Mouse (Mus musculus) liver, adult 2 months (tissue): ENCODE results near the gene Zbtb12.

Experiments
- CTCF ChIP-seq: fragments of 200-500 bp; IDR thresholded peaks from 2 replicates; pipeline ENCODE4 v1.5.1; 2011; ENCODE audit warnings: low read depth, low read length, control low read depth
- POLR2A ChIP-seq: fragments of 200-500 bp; IDR thresholded peaks from 2 replicates; pipeline ENCODE4 v1.6.1; 2011; ENCODE audit warnings: low read length, control low read depth; ENCODE audit not compliant: insufficient read depth; ENCODE audit errors: extremely low read depth

DNA sequence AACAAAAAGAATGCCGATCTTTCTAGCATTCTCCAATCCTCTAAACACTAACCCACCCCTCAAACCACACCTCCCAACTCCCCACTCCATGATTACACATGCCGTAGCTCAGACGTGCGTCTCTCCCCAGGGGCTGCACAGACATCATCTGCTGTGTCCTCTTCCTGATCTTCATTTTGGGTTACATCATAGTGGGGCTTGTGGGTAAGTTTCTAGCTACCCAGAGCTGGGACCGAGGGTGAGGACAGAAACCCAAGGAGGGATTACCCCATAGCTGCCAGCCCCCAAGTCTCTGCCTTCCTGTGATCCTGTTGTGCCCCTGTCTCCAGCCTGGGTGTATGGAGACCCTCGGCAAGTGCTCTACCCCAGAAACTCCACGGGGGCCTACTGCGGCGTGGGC is 37.9 kb downstream of the Zbtb12 start:
- TF ChIP-seq CTCF (no peak), POLR2A (no peak)
